Mouse (Mus musculus) E14TG2a.4 (cell line): ENCODE results near the gene Scamp5.

Source experiments
- CTCF ChIP-seq: conservative IDR thresholded peaks from 2 replicates; pipeline ENCODE4 v1.5.1; 2014; ENCODE audit warnings: low read length
- POU5F1 ChIP-seq: IDR thresholded peaks from 2 replicates; pipeline ENCODE4 v1.6.1; 2014; ENCODE audit warnings: low read length, borderline replicate concordance

DNA sequence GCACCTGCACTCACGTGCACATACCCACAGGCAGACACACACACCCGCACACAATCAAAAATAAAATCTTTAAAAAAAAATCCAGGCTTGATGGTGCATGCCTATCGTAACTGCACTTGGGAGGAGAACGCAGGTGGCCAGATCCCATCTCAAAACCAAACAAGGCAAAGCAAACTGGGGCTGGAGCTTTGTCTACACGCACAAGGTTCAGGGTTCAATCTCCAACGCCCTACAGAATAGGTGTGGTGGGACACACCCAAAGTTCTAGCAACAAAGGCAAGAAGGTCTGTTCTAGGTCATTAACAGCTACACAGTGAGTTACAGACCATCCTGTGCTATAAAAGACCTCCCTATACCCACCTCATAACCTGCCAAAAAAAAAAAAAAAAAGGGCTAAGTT is 5.0 kb downstream of the Scamp5 start:
- no peak for TF ChIP-seq CTCF
- TF ChIP-seq POU5F1: no peak
